Mouse (Mus musculus) embryo, embryonic 10.5 days (tissue): ENCODE measurements at regions not wholly inside any gene's neighbourhood (a gene's known extent, or its start where the extent isn't known, plus 50 kb on each side); places are given as distances from the start of the nearest gene placed in this dataset.

ENCODE experiments used
- DNase-seq: peaks from one replicate; pipeline ENCODE4 v3.0.0-alpha.2; 2015; ENCODE audit warnings: low spot score

GRCm38 (mm10) chrX:40174058-40174457, 310.7 kb upstream of the Cypt14 start:
- DNase-seq = no peak

DNA sequence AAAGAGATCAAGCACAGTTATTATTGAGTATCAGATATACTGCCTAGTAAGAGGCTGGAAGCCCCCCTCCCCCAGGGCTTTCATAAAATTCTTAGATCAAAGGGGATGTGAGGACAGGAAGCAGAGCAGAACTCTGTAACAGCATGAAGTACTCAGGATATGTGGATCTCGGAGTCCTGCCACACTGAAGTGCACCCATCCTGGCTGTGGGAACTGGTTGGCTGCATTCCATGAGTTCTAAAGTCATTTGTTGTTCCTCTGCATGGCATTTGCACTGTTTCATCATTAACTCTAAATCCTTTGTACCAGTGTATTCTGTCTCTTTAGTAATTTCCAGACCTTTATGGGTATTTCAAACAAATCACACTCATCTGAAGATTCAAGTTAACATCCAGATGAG, 267.0 kb upstream of the Cypt14 start:
- DNase-seq = peak; percentile 0
